Mouse (Mus musculus): ENCODE measurements around the gene Ttc5. TPM values are rescaled to one million over a fixed set of nuclear protein-coding genes. Genes with fewer than 3 reads are reported as not detected.
A peak's percentile ranks its signal among the peaks of the same experiment; 100 is the strongest.

Ttc5 gene
- polyA plus RNA-seq, 1 experiment from 2014 or later = 51.8 TPM

DNA sequence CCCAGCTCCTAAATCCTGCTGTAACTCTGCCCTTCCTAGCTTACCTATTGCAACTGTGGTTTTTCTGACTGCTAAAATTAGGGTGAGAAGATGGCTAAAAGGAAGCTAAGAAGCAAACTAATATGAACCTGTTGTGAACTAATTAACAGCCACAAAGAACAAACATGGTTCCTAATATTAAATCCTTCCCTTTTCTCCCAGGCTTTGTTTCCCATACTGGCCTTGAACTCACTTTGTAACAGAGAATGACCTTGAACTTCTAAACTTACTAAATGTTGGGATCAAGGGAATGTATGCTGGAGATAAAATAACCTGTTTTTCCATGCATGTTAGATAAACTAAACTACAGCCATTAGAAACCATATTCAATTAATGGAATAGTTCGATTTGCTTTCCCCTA is 11.1 kb upstream of the Ttc5 start:
- no peak overlapping the region for H3K27ac ChIP-seq (replicated peaks in 1 of 2; ENCODE audit: control insufficient read depth in 1 of 2, insufficient read depth in 1 of 2, low read depth in 2 of 2, low read length in 2 of 2)
- WGBS = 70% methylated on average over 1 of the region's 1 CpGs
- H3K4me1 ChIP-seq (ENCODE audit: control insufficient read depth in 2 of 2, insufficient read depth in 2 of 2, low read length in 2 of 2) = no peaks in the 10 kb centered on the region
- ATAC-seq (ENCODE audit: insufficient number of reproducible peaks, insufficient read depth, low FRiP score, low read depth) = no peak
- no peak overlapping the region for H3K9ac ChIP-seq (ENCODE audit: low read length)
- H3K4me3 ChIP-seq (ENCODE audit: control insufficient read depth in 1 of 2, insufficient read depth in 1 of 2, low read depth in 1 of 2, low read length in 2 of 2) = no peak overlapping the region
- H3K27me3 ChIP-seq (ENCODE audit: control insufficient read depth, insufficient read depth, low read length) = no peaks in the 10 kb centered on the region
- H3K9me3 ChIP-seq (ENCODE audit: control insufficient read depth, low read length) = no peaks in the 10 kb centered on the region
- H3K36me3 ChIP-seq (ENCODE audit: control insufficient read depth, insufficient read depth, low read length) = no peaks in the 10 kb centered on the region
- H3K4me2 ChIP-seq (ENCODE audit: low read length) = no peak overlapping the region

- 81% methylated on average over 4 of the region's 4 CpGs for WGBS
- Histone ChIP-seq H3K4me1 (ENCODE audit: control insufficient read depth in 2 of 2, insufficient read depth in 2 of 2, low read length in 2 of 2) (no peaks in the 10 kb centered on the region), H3K36me3 (ENCODE audit: control insufficient read depth, insufficient read depth, low read length) (no peaks in the 10 kb centered on the region), H3K27me3 (ENCODE audit: control insufficient read depth, insufficient read depth, low read length) (no peaks in the 10 kb centered on the region), H3K27ac (replicated peaks in 1 of 2; ENCODE audit: control insufficient read depth in 1 of 2, insufficient read depth in 1 of 2, low read depth in 2 of 2, low read length in 2 of 2) (no peak overlapping the region), H3K9me3 (ENCODE audit: control insufficient read depth, low read length) (no peaks in the 10 kb centered on the region), H3K9ac (ENCODE audit: low read length) (no peak overlapping the region), H3K4me3 (ENCODE audit: control insufficient read depth in 1 of 2, insufficient read depth in 1 of 2, low read depth in 1 of 2, low read length in 2 of 2) (no peak overlapping the region), H3K4me2 (ENCODE audit: low read length) (no peak overlapping the region)
- ATAC-seq (ENCODE audit: insufficient number of reproducible peaks, insufficient read depth, low FRiP score, low read depth) = no peak
Observed at GRCm38 (mm10) chr14:50795965-50796364, 10.6 kb upstream of the Ttc5 start.

GRCm38 (mm10) chr14:50795261-50795935 is 10.1 kb upstream of the Ttc5 start:
- WGBS = 86% methylated on average over 24 of the region's 24 CpGs

GRCm38 (mm10) chr14:50788157-50788556 is 2.8 kb upstream of the Ttc5 start:
- H3K27ac ChIP-seq (replicated peaks in 1 of 2; ENCODE audit: control insufficient read depth in 1 of 2, insufficient read depth in 1 of 2, low read depth in 2 of 2, low read length in 2 of 2) = no peak overlapping the region
- H3K4me2 ChIP-seq (ENCODE audit: low read length) = no peak overlapping the region
- H3K9me3 ChIP-seq (ENCODE audit: control insufficient read depth, low read length) = no peaks in the 10 kb centered on the region
- ATAC-seq (ENCODE audit: insufficient number of reproducible peaks, insufficient read depth, low FRiP score, low read depth) = no peak
- H3K9ac ChIP-seq (ENCODE audit: low read length) = no peak overlapping the region
- no peaks in the 10 kb centered on the region for H3K36me3 ChIP-seq (ENCODE audit: control insufficient read depth, insufficient read depth, low read length)
- 9% methylated on average over 2 of the region's 2 CpGs for WGBS
- H3K27me3 ChIP-seq (ENCODE audit: control insufficient read depth, insufficient read depth, low read length) = no peaks in the 10 kb centered on the region
- H3K4me1 ChIP-seq (ENCODE audit: control insufficient read depth in 2 of 2, insufficient read depth in 2 of 2, low read length in 2 of 2) = peaks cover 3 to 6% of the 10 kb centered on the region in 2 experiments; a peak in 2 of 4 replicates
- no peak overlapping the region for H3K4me3 ChIP-seq (ENCODE audit: control insufficient read depth in 1 of 2, insufficient read depth in 1 of 2, low read depth in 1 of 2, low read length in 2 of 2)

More at GRCm38 (mm10) chr14:50795261-50795935, 10.1 kb upstream of the Ttc5 start:
- no peak overlapping the region for H3K27ac ChIP-seq (replicated peaks in 1 of 2; ENCODE audit: control insufficient read depth in 1 of 2, insufficient read depth in 1 of 2, low read depth in 2 of 2, low read length in 2 of 2)
- H3K4me2 ChIP-seq (ENCODE audit: low read length) = no peak overlapping the region
- H3K4me3 ChIP-seq (ENCODE audit: control insufficient read depth in 1 of 2, insufficient read depth in 1 of 2, low read depth in 1 of 2, low read length in 2 of 2) = no peak overlapping the region
- no peaks in the 10 kb centered on the region for H3K4me1 ChIP-seq (ENCODE audit: control insufficient read depth in 2 of 2, insufficient read depth in 2 of 2, low read length in 2 of 2)
- no peak for ATAC-seq (ENCODE audit: insufficient number of reproducible peaks, insufficient read depth, low FRiP score, low read depth)
- no peaks in the 10 kb centered on the region for H3K9me3 ChIP-seq (ENCODE audit: control insufficient read depth, low read length)
- no peaks in the 10 kb centered on the region for H3K27me3 ChIP-seq (ENCODE audit: control insufficient read depth, insufficient read depth, low read length)
- no peak overlapping the region for H3K9ac ChIP-seq (ENCODE audit: low read length)
- no peaks in the 10 kb centered on the region for H3K36me3 ChIP-seq (ENCODE audit: control insufficient read depth, insufficient read depth, low read length)

DNA sequence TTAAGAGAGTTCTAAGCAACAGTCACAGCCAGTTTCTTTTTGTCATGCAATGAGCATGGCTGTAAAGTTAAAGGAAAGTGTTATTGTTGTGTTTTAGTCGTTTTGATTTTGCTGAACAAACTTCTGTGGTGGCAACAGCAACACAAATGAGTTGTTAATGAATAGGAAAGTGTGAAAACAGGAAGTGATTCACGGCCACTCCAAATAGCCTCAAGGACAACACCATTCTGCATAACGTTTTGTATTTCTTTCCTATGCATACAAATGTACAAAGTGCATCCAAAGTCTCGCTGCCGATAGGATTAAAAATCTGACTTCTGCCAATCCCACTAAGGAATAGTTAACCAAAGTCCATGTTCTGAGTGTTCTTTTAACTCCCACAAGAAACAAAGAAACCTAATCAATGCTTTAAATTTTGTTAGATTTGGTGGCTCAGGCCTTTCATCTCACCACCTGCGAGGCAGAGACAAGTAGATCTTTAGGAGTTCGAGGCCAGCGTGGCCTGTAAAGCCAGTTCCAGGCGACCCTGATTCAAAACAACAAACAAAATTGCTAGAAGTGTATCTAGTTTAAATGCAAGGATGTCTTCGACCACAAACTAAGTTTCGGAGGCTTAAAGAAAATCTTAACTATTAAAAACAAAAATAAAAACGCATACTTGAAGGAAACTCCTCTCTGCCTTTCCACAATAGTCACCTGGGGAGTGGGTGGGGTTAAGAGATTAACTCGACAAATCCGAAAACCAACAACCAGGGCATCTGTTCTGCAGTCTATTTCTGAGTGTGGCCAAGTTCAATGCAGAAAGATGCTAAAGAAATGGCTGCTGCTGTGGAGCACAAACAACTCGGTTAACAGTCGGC is 698 bp downstream of the Ttc5 start:
- WGBS = 21% methylated on average over 16 of the region's 16 CpGs
- Histone ChIP-seq H3K9ac (ENCODE audit: low read length) (peak overlapping the region; percentile 87), H3K27me3 (ENCODE audit: control insufficient read depth, insufficient read depth, low read length) (no peaks in the 10 kb centered on the region), H3K4me3 (ENCODE audit: control insufficient read depth in 1 of 2, insufficient read depth in 1 of 2, low read depth in 1 of 2, low read length in 2 of 2) (peak overlapping the region; percentile 88 to 99), H3K27ac (replicated peaks in 1 of 2; ENCODE audit: control insufficient read depth in 1 of 2, insufficient read depth in 1 of 2, low read depth in 2 of 2, low read length in 2 of 2) (peak overlapping the region; percentile 65 to 70; a peak in 3 of 4 replicates), H3K9me3 (ENCODE audit: control insufficient read depth, low read length) (no peaks in the 10 kb centered on the region), H3K4me2 (ENCODE audit: low read length) (peak overlapping the region; percentile 79), H3K4me1 (ENCODE audit: control insufficient read depth in 2 of 2, insufficient read depth in 2 of 2, low read length in 2 of 2) (peaks cover 3 to 6% of the 10 kb centered on the region in 2 experiments; a peak in 2 of 4 replicates), H3K36me3 (ENCODE audit: control insufficient read depth, insufficient read depth, low read length) (peaks cover 18% of the 10 kb centered on the region)
- ATAC-seq (ENCODE audit: insufficient number of reproducible peaks, insufficient read depth, low FRiP score, low read depth) = no peak

- Histone ChIP-seq H3K9ac (ENCODE audit: low read length) (no peak overlapping the region), H3K27ac (replicated peaks in 1 of 2; ENCODE audit: control insufficient read depth in 1 of 2, insufficient read depth in 1 of 2, low read depth in 2 of 2, low read length in 2 of 2) (no peak overlapping the region), H3K36me3 (ENCODE audit: control insufficient read depth, insufficient read depth, low read length) (peaks cover 27% of the 10 kb centered on the region), H3K27me3 (ENCODE audit: control insufficient read depth, insufficient read depth, low read length) (no peaks in the 10 kb centered on the region), H3K4me1 (ENCODE audit: control insufficient read depth in 2 of 2, insufficient read depth in 2 of 2, low read length in 2 of 2) (peaks cover 3 to 6% of the 10 kb centered on the region in 2 experiments; a peak in 2 of 4 replicates), H3K4me3 (ENCODE audit: control insufficient read depth in 1 of 2, insufficient read depth in 1 of 2, low read depth in 1 of 2, low read length in 2 of 2) (no peak overlapping the region), H3K4me2 (ENCODE audit: low read length) (no peak overlapping the region), H3K9me3 (ENCODE audit: control insufficient read depth, low read length) (no peaks in the 10 kb centered on the region)
- 88% methylated on average over 3 of the region's 3 CpGs for WGBS
- ATAC-seq (ENCODE audit: insufficient number of reproducible peaks, insufficient read depth, low FRiP score, low read depth) = no peak
Observed at GRCm38 (mm10) chr14:50782166-50782565, 3.2 kb downstream of the Ttc5 start.

DNA sequence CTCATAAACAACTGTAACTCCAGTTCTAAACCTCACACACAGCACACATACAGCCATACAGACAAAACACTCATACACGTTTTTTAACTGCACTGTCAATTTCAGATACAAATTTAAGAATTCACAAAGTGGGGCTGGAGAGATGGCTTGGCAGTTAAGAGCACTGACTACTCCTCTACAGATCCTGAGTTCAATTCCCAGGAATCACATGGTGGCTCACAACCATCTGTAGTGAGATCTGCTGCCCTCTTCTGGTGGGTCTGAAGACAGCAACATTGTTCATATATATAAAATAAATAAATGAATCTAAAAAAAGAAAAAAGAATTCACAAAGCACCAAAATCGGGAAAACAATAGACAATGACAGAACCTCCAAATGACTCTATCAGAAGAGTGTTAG is 14.0 kb downstream of the Ttc5 start:
- Histone ChIP-seq H3K27me3 (ENCODE audit: control insufficient read depth, insufficient read depth, low read length) (no peaks in the 10 kb centered on the region), H3K4me3 (ENCODE audit: control insufficient read depth in 1 of 2, insufficient read depth in 1 of 2, low read depth in 1 of 2, low read length in 2 of 2) (no peak overlapping the region), H3K27ac (replicated peaks in 1 of 2; ENCODE audit: control insufficient read depth in 1 of 2, insufficient read depth in 1 of 2, low read depth in 2 of 2, low read length in 2 of 2) (no peak overlapping the region), H3K36me3 (ENCODE audit: control insufficient read depth, insufficient read depth, low read length) (peaks cover 85% of the 10 kb centered on the region), H3K4me2 (ENCODE audit: low read length) (no peak overlapping the region), H3K4me1 (ENCODE audit: control insufficient read depth in 2 of 2, insufficient read depth in 2 of 2, low read length in 2 of 2) (no peaks in the 10 kb centered on the region), H3K9ac (ENCODE audit: low read length) (no peak overlapping the region), H3K9me3 (ENCODE audit: control insufficient read depth, low read length) (no peaks in the 10 kb centered on the region)
- 84% methylated on average over 2 of the region's 2 CpGs for WGBS
- no peak for ATAC-seq (ENCODE audit: insufficient number of reproducible peaks, insufficient read depth, low FRiP score, low read depth)

Measured in heart, embryonic 14.5 days (tissue).